Mouse (Mus musculus) liver, postnatal 0 days (tissue): ENCODE data around the gene Zcchc17. TPM values are rescaled to one million over a fixed set of nuclear protein-coding genes. Genes with fewer than 3 reads are reported as not detected.
A peak's percentile ranks its signal among the peaks of the same experiment; 100 is the strongest.

Source experiments
- ATAC-seq: fragments of 200-750 bp; cut with Nextera tagmentation; 2 replicates; pipeline ENCODE4 v1.8.0; 2017; ENCODE audit warnings: mild to moderate bottlenecking, moderate library complexity
- DNase-seq: peaks from one replicate; pipeline ENCODE4 v3.0.0-alpha.2; 2016
- H3K27ac ChIP-seq: fragments of 300-500 bp; sonication (generic); 2 replicates; pipeline ENCODE4 v1.5.1; 2014; ENCODE audit warnings: antibody characterized with exemption, moderate library complexity, mild to moderate bottlenecking, low read depth
- H3K27me3 ChIP-seq: fragments of 300-500 bp; sonication (generic); 2 replicates; pipeline ENCODE4 v1.6.1; 2014; ENCODE audit warnings: low read length, control low read depth, mixed read lengths; ENCODE audit not compliant: insufficient read depth
- H3K36me3 ChIP-seq: fragments of 300-500 bp; sonication (generic); replicated peaks from 2 replicates; pipeline ENCODE4 v1.6.1; 2014; ENCODE audit warnings: mild to moderate bottlenecking, control low read depth, low read length, moderate library complexity, mixed read lengths; ENCODE audit not compliant: insufficient read depth
- H3K4me1 ChIP-seq: fragments of 300-500 bp; sonication (generic); 2 replicates; pipeline ENCODE4 v1.6.1; 2014; ENCODE audit warnings: antibody characterized with exemption, mild to moderate bottlenecking, control low read depth; ENCODE audit not compliant: insufficient read depth
- H3K4me2 ChIP-seq: fragments of 300-500 bp; sonication (generic); 2 replicates; pipeline ENCODE4 v1.6.1; 2014; ENCODE audit warnings: low read depth, mild to moderate bottlenecking, low read length, moderate library complexity, mixed read lengths
- H3K4me3 ChIP-seq: fragments of 300-500 bp; sonication (generic); 2 replicates; pipeline ENCODE4 v1.5.1; 2014; ENCODE audit warnings: low read depth, low read length
- H3K9ac ChIP-seq: fragments of 300-500 bp; sonication (generic); replicated peaks from 2 replicates; pipeline ENCODE4 v1.6.1; 2014; ENCODE audit warnings: mild to moderate bottlenecking, moderate library complexity
- H3K9me3 ChIP-seq: fragments of 300-500 bp; sonication (generic); 2 replicates; pipeline ENCODE4 v1.6.1; 2016; ENCODE audit warnings: mild to moderate bottlenecking, control low read depth, low read length, mixed read lengths
- CTCF ChIP-seq: sonication (generic); IDR thresholded peaks from 2 replicates; pipeline ENCODE4 v1.5.1; 2016; ENCODE audit warnings: antibody characterized with exemption, low read depth
- EP300 ChIP-seq: IDR thresholded peaks from 2 replicates; pipeline ENCODE4 v1.6.1; 2016; ENCODE audit warnings: antibody characterized with exemption, low read depth, mild to moderate bottlenecking
- WGBS: fragments of 180-500 bp; shearing (Covaris S2); extraction: QIAGEN DNeasy Blood & Tissue Kit; methylation state at CpG from one replicate; pipeline ENCODE4 v1.1.7; 2014; ENCODE audit not compliant: insufficient replicate concordance; 5-methylcytosine and 5-hydroxymethylcytosine counted together
- polyA plus RNA-seq: library from polyadenylated mRNA; unstranded; fragments of >200 nt; fragmentation: Nextera tagmentation; extraction: Ambion mirVana; gene quantifications from 2 replicates; pipeline ENCODE4 v1.2.1, GENCODE M21; 2015

Gene Zcchc17
- polyA plus RNA-seq, 1 experiment from 2014 or later: 27.5 TPM

DNA sequence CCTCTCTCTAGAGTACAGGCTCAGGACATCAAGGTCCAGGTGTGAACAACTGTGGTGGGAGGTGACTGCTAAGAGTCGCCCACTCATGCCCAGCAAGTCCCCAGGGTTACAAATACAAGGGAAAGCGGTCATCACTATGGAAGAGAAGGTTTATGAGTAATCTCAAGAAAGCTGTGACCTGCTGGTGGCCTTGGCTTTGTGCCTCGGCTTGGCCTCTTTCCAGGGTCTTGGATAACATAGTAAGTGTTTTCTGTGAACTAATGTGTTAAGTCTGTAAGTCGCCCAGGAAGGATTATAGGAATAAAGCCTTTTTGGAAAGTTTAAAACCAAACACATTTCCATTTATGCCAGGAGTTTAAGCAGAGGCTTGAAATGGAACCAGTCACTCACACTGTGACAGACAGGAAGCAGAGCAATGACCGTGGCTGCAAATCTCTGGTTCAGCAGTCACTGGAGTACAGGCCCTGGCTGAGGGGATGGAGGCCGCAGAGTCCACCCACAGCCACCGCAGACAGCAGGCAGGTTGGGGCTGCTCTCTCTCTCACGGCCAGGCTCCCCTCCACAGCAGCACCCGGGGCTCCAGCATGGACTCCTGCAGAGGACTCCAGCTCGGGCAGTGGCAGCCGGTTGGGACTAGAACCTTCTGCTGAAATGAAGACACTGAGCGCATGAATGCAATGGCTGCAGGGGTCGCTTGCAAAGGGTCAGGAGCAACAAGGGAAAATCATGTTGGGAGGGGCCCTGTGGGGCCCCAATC lies 43.8 kb downstream of the Zcchc17 start:
- no peak overlapping the region for H3K27ac ChIP-seq
- no peaks in the 10 kb centered on the region for H3K4me1 ChIP-seq
- WGBS: 78% methylated on average over 13 of the region's 13 CpGs
- no peak overlapping the region for H3K4me2 ChIP-seq
- H3K9ac ChIP-seq: no peak overlapping the region
- H3K9me3 ChIP-seq: no peaks in the 10 kb centered on the region
- no peak overlapping the region for H3K4me3 ChIP-seq
- H3K27me3 ChIP-seq: peaks cover 5% of the 10 kb centered on the region; the same call in 1 of the 2 replicates
- no peak for TF ChIP-seq EP300
- TF ChIP-seq CTCF: no peak
- DNase-seq (no peak), ATAC-seq (no peak)
- H3K36me3 ChIP-seq: peaks cover 10% of the 10 kb centered on the region; the same call in 1 of the 2 replicates

DNA sequence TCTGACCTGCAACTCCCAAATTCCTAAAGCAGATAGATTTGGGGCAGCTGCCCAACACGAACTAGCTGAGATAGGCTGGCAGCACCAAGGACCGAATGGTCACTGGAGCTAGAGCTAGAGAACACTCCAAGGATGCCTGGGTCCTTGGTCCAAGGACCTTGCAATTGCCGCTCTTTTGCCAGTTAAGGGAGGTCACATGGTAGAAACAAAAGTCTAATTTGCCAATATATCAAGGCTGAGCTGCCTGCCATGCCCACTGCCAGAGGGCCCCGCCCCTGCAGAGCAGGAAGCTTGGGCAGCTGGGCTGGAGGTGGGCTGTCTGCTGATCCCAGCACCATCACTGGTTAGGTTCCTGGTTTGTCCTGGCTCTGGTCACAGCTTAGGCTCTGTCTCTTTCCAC lies 46.2 kb downstream of the Zcchc17 start:
- no peaks in the 10 kb centered on the region for H3K9me3 ChIP-seq
- no peak for ATAC-seq
- no peak for DNase-seq
- no peak overlapping the region for H3K27ac ChIP-seq
- H3K4me1 ChIP-seq: peaks cover 3% of the 10 kb centered on the region; the same call in 1 of the 2 replicates
- H3K36me3 ChIP-seq: peaks cover 10% of the 10 kb centered on the region; the same call in 1 of the 2 replicates
- 83% methylated on average over 4 of the region's 4 CpGs for WGBS
- H3K4me3 ChIP-seq: no peak overlapping the region
- TF ChIP-seq EP300 (no peak), CTCF (no peak)
- peaks cover 25% of the 10 kb centered on the region for H3K27me3 ChIP-seq
- no peak overlapping the region for H3K9ac ChIP-seq
- no peak overlapping the region for H3K4me2 ChIP-seq

GRCm38 (mm10) chr4:130312526-130312925 lies 47.2 kb downstream of the Zcchc17 start:
- TF ChIP-seq EP300 (no peak), CTCF (no peak)
- WGBS: 85% methylated on average over 3 of the region's 3 CpGs
- Histone ChIP-seq H3K36me3 (0 out of 2 replicates have a peak, but pooled peaks cover 6% of the 10 kb centered on the region), H3K4me2 (no peak overlapping the region), H3K4me3 (no peak overlapping the region), H3K9me3 (no peaks in the 10 kb centered on the region), H3K27me3 (peaks cover 35% of the 10 kb centered on the region), H3K27ac (no peak overlapping the region), H3K4me1 (peaks cover 13% of the 10 kb centered on the region), H3K9ac (no peak overlapping the region)
- ATAC-seq: no peak
- DNase-seq: no peak

GRCm38 (mm10) chr4:130309254-130309653 lies 50.5 kb downstream of the Zcchc17 start:
- H3K27ac ChIP-seq: no peak overlapping the region
- 47% methylated on average over 8 of the region's 8 CpGs for WGBS
- H3K4me1 ChIP-seq: peaks cover 14% of the 10 kb centered on the region
- H3K4me2 ChIP-seq: no peak overlapping the region
- TF ChIP-seq EP300 (no peak), CTCF (no peak)
- ATAC-seq (no peak), DNase-seq (no peak)
- H3K27me3 ChIP-seq: peaks cover 61% of the 10 kb centered on the region
- no peak overlapping the region for H3K4me3 ChIP-seq
- H3K36me3 ChIP-seq: no peaks in the 10 kb centered on the region
- H3K9ac ChIP-seq: no peak overlapping the region
- no peaks in the 10 kb centered on the region for H3K9me3 ChIP-seq

GRCm38 (mm10) chr4:130308231-130309081 lies 51.3 kb downstream of the Zcchc17 start, which contains the start of the genes Fabp3 and Gm10570:
Gene Fabp3 (plus strand): TSS chr4:130308595.
Gene Gm10570 (minus strand): TSS chr4:130308674.
- H3K4me1 ChIP-seq: peaks cover 14% of the 10 kb centered on the region
- H3K27me3 ChIP-seq: peaks cover 61% of the 10 kb centered on the region
- no peak for DNase-seq
- WGBS: under 1% methylated on average over 51 of the region's 52 CpGs
- 0 out of 2 replicates have a peak, but pooled peaks have one; percentile 29 for ATAC-seq
- TF ChIP-seq EP300: no peak
- TF ChIP-seq CTCF: no peak
- H3K9ac ChIP-seq: peak within 1 kb of the TSS; percentile 26; the same call in 1 of the 2 replicates
- no peaks in the 10 kb centered on the region for H3K36me3 ChIP-seq
- H3K9me3 ChIP-seq: no peaks in the 10 kb centered on the region
- peak within 1 kb of the TSS; percentile 75 for H3K4me2 ChIP-seq
- H3K27ac ChIP-seq: no peak within 1 kb of the TSS
- H3K4me3 ChIP-seq: peak within 1 kb of the TSS; percentile 47

GRCm38 (mm10) chr4:130307851-130308230 lies 51.9 kb downstream of the Zcchc17 start:
- peak overlapping the region; percentile 47 for H3K4me3 ChIP-seq
- H3K9ac ChIP-seq: no peak overlapping the region
- no peaks in the 10 kb centered on the region for H3K9me3 ChIP-seq
- peak overlapping the region; percentile 75 for H3K4me2 ChIP-seq
- H3K4me1 ChIP-seq: peaks cover 14% of the 10 kb centered on the region
- peaks cover 61% of the 10 kb centered on the region for H3K27me3 ChIP-seq
- TF ChIP-seq EP300 (no peak), CTCF (no peak)
- no peak overlapping the region for H3K27ac ChIP-seq
- H3K36me3 ChIP-seq: no peaks in the 10 kb centered on the region
- ATAC-seq: peak; percentile 56
- 2% methylated on average over 23 of the region's 23 CpGs for whole genome bisulfite sequencing
- peak; percentile 40 for DNase-seq
